8 mouse cellular contexts compared by ENCODE assay signal in genomic region chr19:56547456-56548229, GRCm38 (mm10). TPM values are rescaled to one million over a fixed set of nuclear protein-coding genes. Genes with fewer than 3 reads are reported as not detected.
DNase-seq lines count a peak whose midpoint lies in the region; ATAC-seq and TF ChIP-seq lines count a peak whose summit lies in the region.

TSS of gene Dclre1a (minus strand) at chr19:56548222.

- no peak for TF ChIP-seq CTCF in liver, adult 2 months (IDR thresholded peaks at IDR 0.05; ENCODE audit: low read depth, low read length)

- H3K27ac ChIP-seq in embryonic facial prominence, embryonic 12.5 days, result peak within 1 kb of the TSS; percentile 98
- peak within 1 kb of the TSS; percentile 99 for H3K27ac ChIP-seq in heart, embryonic 10.5 days
- H3K27ac ChIP-seq in kidney, embryonic 14.5 days (ENCODE audit: low read depth, low read length), result peak within 1 kb of the TSS; percentile 98
- peak within 1 kb of the TSS; percentile 94 for H3K27ac ChIP-seq in liver, adult 2 months (replicated peaks; ENCODE audit: insufficient read depth, low read depth, low read length)
- peak within 1 kb of the TSS; percentile 92 for H3K27ac ChIP-seq in midbrain, embryonic 16.5 days (ENCODE audit: low read length)

- 7% methylated on average over 20 of the region's 20 CpGs for WGBS in embryonic facial prominence, embryonic 12.5 days
- WGBS in heart, embryonic 10.5 days, result 10% methylated on average over 20 of the region's 20 CpGs
- 8% methylated on average over 20 of the region's 20 CpGs for WGBS in kidney, embryonic 14.5 days
- WGBS in liver, adult 2 months, result 3% methylated on average over 20 of the region's 20 CpGs
- WGBS in midbrain, embryonic 16.5 days, result 10% methylated on average over 20 of the region's 20 CpGs

- H3K9ac ChIP-seq in embryonic facial prominence, embryonic 12.5 days, result peak within 1 kb of the TSS; percentile 95
- H3K9ac ChIP-seq in kidney, embryonic 14.5 days (ENCODE audit: low read depth, low read length), result peak within 1 kb of the TSS; percentile 95
- H3K9ac ChIP-seq in liver, adult 2 months (ENCODE audit: low read depth, low read length), result peak within 1 kb of the TSS; percentile 95
- H3K9ac ChIP-seq in midbrain, embryonic 16.5 days (ENCODE audit: low read depth, low read length), result peak within 1 kb of the TSS; percentile 88

- peak; percentile 72 for DNase-seq in 3134 (ENCODE audit: extremely low read depth, insufficient read length, low spot score)
- DNase-seq in adrenal gland, postnatal 10 days, result peak; percentile 80
- peak; percentile 81 for DNase-seq in heart, embryonic 10.5 days (ENCODE audit: low spot score)
- peak; percentile 68 for DNase-seq in liver, adult 2 months (ENCODE audit: extremely low read depth, low read depth, low spot score)
- peak; percentile 77 for DNase-seq in splenic B cell, adult 2 months (ENCODE audit: low read depth, low spot score)

- peak; percentile 59; the same call in 1 of the 2 replicates for ATAC-seq in embryonic facial prominence, embryonic 12.5 days (ENCODE audit: insufficient number of reproducible peaks, insufficient read depth, low FRiP score, low TSS enrichment)
- peak; percentile 56 for ATAC-seq in kidney, embryonic 14.5 days (ENCODE audit: low FRiP score, low TSS enrichment)
- peak; percentile 83 for ATAC-seq in midbrain, embryonic 16.5 days

- no peaks in the 10 kb centered on the region for H3K9me3 ChIP-seq in embryonic facial prominence, embryonic 12.5 days
- H3K9me3 ChIP-seq in heart, embryonic 10.5 days, result no peaks in the 10 kb centered on the region
- H3K9me3 ChIP-seq in kidney, embryonic 14.5 days (ENCODE audit: control insufficient read depth, low read length), result no peaks in the 10 kb centered on the region
- no peaks in the 10 kb centered on the region for H3K9me3 ChIP-seq in midbrain, embryonic 16.5 days (replicated peaks; ENCODE audit: control insufficient read depth, low read length, poor library complexity, severe bottlenecking)

- TF ChIP-seq POLR2A in liver, adult 2 months (IDR thresholded peaks at IDR 0.05; ENCODE audit: extremely low read depth, insufficient read depth, low read length), result no peak

- H3K4me1 ChIP-seq in embryonic facial prominence, embryonic 12.5 days, result peaks cover 20% of the 10 kb centered on the region
- H3K4me1 ChIP-seq in heart, embryonic 10.5 days, result peaks cover 15% of the 10 kb centered on the region
- H3K4me1 ChIP-seq in kidney, embryonic 14.5 days (ENCODE audit: control insufficient read depth, insufficient read depth, low read length), result peaks cover 11% of the 10 kb centered on the region
- peaks cover 9% of the 10 kb centered on the region; the same call in 1 of the 2 replicates for H3K4me1 ChIP-seq in liver, adult 2 months (ENCODE audit: control insufficient read depth, insufficient read depth, low read length)
- peaks cover 17% of the 10 kb centered on the region for H3K4me1 ChIP-seq in midbrain, embryonic 16.5 days (ENCODE audit: control insufficient read depth, insufficient read depth, low read length)

- H3K4me2 ChIP-seq in embryonic facial prominence, embryonic 12.5 days (replicated peaks), result peak within 1 kb of the TSS; percentile 71
- peak within 1 kb of the TSS; percentile 74 for H3K4me2 ChIP-seq in kidney, embryonic 14.5 days (replicated peaks; ENCODE audit: low read depth, low read length)
- peak within 1 kb of the TSS; percentile 76 for H3K4me2 ChIP-seq in midbrain, embryonic 16.5 days (ENCODE audit: low read length)

- H3K27me3 ChIP-seq in embryonic facial prominence, embryonic 12.5 days, result no peaks in the 10 kb centered on the region
- no peaks in the 10 kb centered on the region for H3K27me3 ChIP-seq in heart, embryonic 10.5 days (ENCODE audit: insufficient read depth, poor library complexity, severe bottlenecking)
- no peaks in the 10 kb centered on the region for H3K27me3 ChIP-seq in kidney, embryonic 14.5 days (ENCODE audit: control insufficient read depth, insufficient read depth, low read length)
- H3K27me3 ChIP-seq in liver, adult 2 months (ENCODE audit: control insufficient read depth, insufficient read depth, low read length), result no peaks in the 10 kb centered on the region
- no peaks in the 10 kb centered on the region for H3K27me3 ChIP-seq in midbrain, embryonic 16.5 days (ENCODE audit: control insufficient read depth, insufficient read depth, low read depth, low read length)
- no peaks in the 10 kb centered on the region for H3K27me3 ChIP-seq in splenic B cell, adult 2 months (ENCODE audit: control insufficient read depth, insufficient read depth, low read length, poor library complexity, severe bottlenecking)

- H3K36me3 ChIP-seq in embryonic facial prominence, embryonic 12.5 days, result peaks cover 24% of the 10 kb centered on the region
- peaks cover 30% of the 10 kb centered on the region for H3K36me3 ChIP-seq in heart, embryonic 10.5 days
- H3K36me3 ChIP-seq in kidney, embryonic 14.5 days (ENCODE audit: control insufficient read depth, insufficient read depth, low read length), result peaks cover 20% of the 10 kb centered on the region
- H3K36me3 ChIP-seq in liver, adult 2 months (ENCODE audit: control insufficient read depth, insufficient read depth, low read length), result peaks cover 18% of the 10 kb centered on the region; the same call in 1 of the 2 replicates
- peaks cover 9% of the 10 kb centered on the region for H3K36me3 ChIP-seq in midbrain, embryonic 16.5 days (ENCODE audit: control insufficient read depth, insufficient read depth, low read length)
- H3K36me3 ChIP-seq in splenic B cell, adult 2 months (ENCODE audit: control insufficient read depth, insufficient read depth, low read length, poor library complexity, severe bottlenecking), result peaks cover 3% of the 10 kb centered on the region; the same call in 1 of the 2 replicates

- H3K4me3 ChIP-seq in embryonic facial prominence, embryonic 12.5 days, result peak within 1 kb of the TSS; percentile 85
- peak within 1 kb of the TSS; percentile 83 for H3K4me3 ChIP-seq in heart, embryonic 10.5 days
- H3K4me3 ChIP-seq in kidney, embryonic 14.5 days (ENCODE audit: low read length), result peak within 1 kb of the TSS; percentile 89
- peak within 1 kb of the TSS; percentile 89 for H3K4me3 ChIP-seq in liver, adult 2 months (ENCODE audit: insufficient read depth, low read depth, low read length)
- peak within 1 kb of the TSS; percentile 97 for H3K4me3 ChIP-seq in midbrain, embryonic 16.5 days (ENCODE audit: low read depth, low read length)

- no peaks in the 10 kb centered on the region; the same call in 1 of the 2 replicates for H3K79me2 ChIP-seq in liver, adult 2 months (ENCODE audit: control insufficient read depth, insufficient read depth, low read length)

RNA-seq across cellular contexts. Expression of gene Dclre1a, which starts in this region (rescaled TPM):
- 10 to 100 TPM; 12.4 to 13.7 TPM for total RNA-seq in adrenal gland, postnatal 10 days (2021)
- 19.8 and 20.7 TPM in 2 replicates for polyA plus RNA-seq in embryonic facial prominence, embryonic 12.5 days (2016; fragmentation: Nextera tagmentation; extraction: Ambion mirVana)
- polyA plus RNA-seq in heart, embryonic 10.5 days (2016; fragmentation: Nextera tagmentation; extraction: Ambion mirVana), result 16.3 and 16.5 TPM in 2 replicates
- 13.0 and 19.8 TPM in 2 replicates for polyA plus RNA-seq in kidney, embryonic 14.5 days (2014; fragmentation: Nextera tagmentation; extraction: Ambion mirVana)
- 12.1 and 13.5 TPM in 2 replicates for total RNA-seq in liver, adult 2 months (2014; rRNA removed)
- polyA plus RNA-seq in liver, adult 2 months (2012; rRNA removed), result 3.1 and 3.3 TPM in 2 replicates
- 10.9 and 11.0 TPM in 2 replicates for polyA plus RNA-seq in midbrain, embryonic 16.5 days (2015; fragmentation: Nextera tagmentation; extraction: Ambion mirVana)

Comparison
In these comparisons a context has a peak if more than half of its experiments do, and no peak if none do; other contexts are left out.
1. Peak in every context shown above with its lines: DNase-seq, ATAC-seq, H3K4me3 ChIP-seq and H3K27ac ChIP-seq.